In the genomic region with DNA sequence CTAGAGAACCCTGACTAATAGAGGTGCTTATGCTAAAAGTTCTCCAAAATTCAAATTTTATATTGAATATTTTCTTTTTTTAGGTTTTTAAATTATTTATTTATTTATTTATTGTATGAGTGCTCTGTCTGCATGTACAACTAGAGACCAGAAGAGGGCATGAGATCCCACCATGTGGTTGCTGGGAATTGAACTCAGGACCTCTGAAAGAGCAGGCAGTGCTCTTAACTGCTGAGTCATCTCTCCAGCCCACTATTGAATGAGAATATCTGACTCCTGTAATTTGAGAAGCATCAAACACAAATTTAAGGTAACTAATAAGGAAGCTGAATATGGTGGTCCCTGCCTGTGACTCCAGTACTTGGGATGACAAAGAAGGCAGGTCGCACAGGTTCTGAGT, we compare ENCODE assay signal across 9 mouse cellular contexts. TPM values are rescaled to one million over a fixed set of nuclear protein-coding genes. Genes with fewer than 3 reads are reported as not detected.
A peak's percentile ranks its signal among the peaks of the same experiment; 100 is the strongest.
DNase-seq lines count a peak whose midpoint lies in the region; ATAC-seq and TF ChIP-seq lines count a peak whose summit lies in the region.
"Had no signal": no experiment of that assay in that cellular context is flagged by ENCODE, and none has a peak within 500 bp of the region (broad histone marks: within the 10 kb centered on the region; RNA-seq: fewer than 3 reads in every experiment).

No protein-coding gene starts in this region.

- no peaks in the 10 kb centered on the region for H3K36me3 ChIP-seq in kidney, adult 2 months (ENCODE audit: control insufficient read depth, insufficient read depth, low read length)
- H3K36me3 ChIP-seq in kidney, embryonic 14.5 days (ENCODE audit: control insufficient read depth, insufficient read depth, low read length) = no peaks in the 10 kb centered on the region
- no peaks in the 10 kb centered on the region for H3K36me3 ChIP-seq in forebrain, embryonic 12.5 days (replicated peaks)
- H3K36me3 ChIP-seq: limb, embryonic 13.5 days had no signal

- H3K4me3 ChIP-seq in kidney, adult 2 months (ENCODE audit: insufficient read depth, low read depth, low read length) = no peak overlapping the region
- H3K4me3 ChIP-seq in kidney, embryonic 14.5 days (ENCODE audit: low read length) = no peak overlapping the region
- no peak overlapping the region for H3K4me3 ChIP-seq in forebrain, embryonic 12.5 days (replicated peaks)
- H3K4me3 ChIP-seq: limb, embryonic 13.5 days had no signal

- 88% methylated on average over 1 of the region's 1 CpGs for WGBS in kidney, adult 2 months
- 86% methylated on average over 1 of the region's 1 CpGs for WGBS in kidney, embryonic 14.5 days
- 93% methylated on average over 1 of the region's 1 CpGs for WGBS in forebrain, embryonic 12.5 days

- ATAC-seq in kidney, embryonic 14.5 days (ENCODE audit: low FRiP score, low TSS enrichment) = no peak
- ATAC-seq in megakaryocyte progenitor cell, adult 5-6 weeks (replicated peaks; ENCODE audit: poor library complexity) = peak; percentile 80
- ATAC-seq in forebrain, embryonic 12.5 days (ENCODE audit: low FRiP score) = no peak

- H3K27me3 ChIP-seq in kidney, adult 2 months (replicated peaks; ENCODE audit: control insufficient read depth, insufficient read depth, low read length) = no peaks in the 10 kb centered on the region
- no peaks in the 10 kb centered on the region for H3K27me3 ChIP-seq in kidney, embryonic 14.5 days (ENCODE audit: control insufficient read depth, insufficient read depth, low read length)
- H3K27me3 ChIP-seq in forebrain, embryonic 12.5 days = no peaks in the 10 kb centered on the region
- H3K27me3 ChIP-seq: limb, embryonic 13.5 days had no signal

- H3K27ac ChIP-seq in kidney, adult 2 months (ENCODE audit: insufficient read depth, low read depth, low read length) = no peak overlapping the region
- no peak overlapping the region for H3K27ac ChIP-seq in kidney, embryonic 14.5 days (ENCODE audit: low read depth, low read length)
- no peak overlapping the region for H3K27ac ChIP-seq in forebrain, embryonic 12.5 days
- H3K27ac ChIP-seq: hindbrain, embryonic 14.5 days; limb, embryonic 13.5 days had no signal

- no peaks in the 10 kb centered on the region for H3K9me3 ChIP-seq in kidney, embryonic 14.5 days (ENCODE audit: control insufficient read depth, low read length)
- H3K9me3 ChIP-seq in forebrain, embryonic 12.5 days = no peaks in the 10 kb centered on the region
- H3K9me3 ChIP-seq: limb, embryonic 13.5 days had no signal

- no peak for TF ChIP-seq POLR2A in kidney, adult 2 months (IDR thresholded peaks at IDR 0.05; ENCODE audit: low read depth, low read length)

- H3K9ac ChIP-seq in kidney, embryonic 14.5 days (ENCODE audit: low read depth, low read length) = no peak overlapping the region
- H3K9ac ChIP-seq in forebrain, embryonic 12.5 days = no peak overlapping the region
- H3K9ac ChIP-seq: hindbrain, embryonic 14.5 days; limb, embryonic 13.5 days had no signal

- 0 out of 2 replicates have a peak, but pooled peaks have one; percentile 20 for TF ChIP-seq CTCF in kidney, adult 2 months (conservative IDR thresholded peaks at IDR 0.05; ENCODE audit: insufficient read depth, insufficient read length, low read depth, low read length)

- no peaks in the 10 kb centered on the region for H3K4me1 ChIP-seq in kidney, adult 2 months (ENCODE audit: control insufficient read depth, insufficient read depth, low read length)
- H3K4me1 ChIP-seq in kidney, embryonic 14.5 days (ENCODE audit: control insufficient read depth, insufficient read depth, low read length) = no peaks in the 10 kb centered on the region
- no peaks in the 10 kb centered on the region for H3K4me1 ChIP-seq in forebrain, embryonic 12.5 days
- H3K4me1 ChIP-seq: limb, embryonic 13.5 days had no signal

- peak; percentile 30 for DNase-seq in kidney, adult 2 months
- DNase-seq in ES-CJ7 (ENCODE audit: low read depth, low spot score) (peak; percentile 72), ZHBTc4 (ENCODE audit: low read depth, low spot score) (peak; percentile 67)
- no peak for DNase-seq in right cerebral cortex, postnatal 4 days

- no peak overlapping the region for H3K4me2 ChIP-seq in kidney, embryonic 14.5 days (replicated peaks; ENCODE audit: low read depth, low read length)
- H3K4me2 ChIP-seq in forebrain, embryonic 12.5 days = no peak overlapping the region
- H3K4me2 ChIP-seq: hindbrain, embryonic 14.5 days; limb, embryonic 13.5 days had no signal

RNA-seq across cellular contexts. Expression of gene Clasp1, which starts 20.9 kb away (rescaled TPM):
- polyA plus RNA-seq in kidney, adult 2 months (2012; rRNA removed) = 11.5 and 12.8 TPM in 2 replicates
- polyA plus RNA-seq in kidney, embryonic 14.5 days (2014; fragmentation: Nextera tagmentation; extraction: Ambion mirVana) = 51.8 and 70.0 TPM in 2 replicates
- total RNA-seq in megakaryocyte progenitor cell, adult 5-6 weeks (2015) = 45.0 and 56.3 TPM in 2 replicates
- 45.9 and 51.3 TPM in 2 replicates for total RNA-seq in megakaryocyte progenitor cell, adult 5-6 weeks (2017)
- polyA plus RNA-seq in forebrain, embryonic 12.5 days (2016; fragmentation: Nextera tagmentation; extraction: Ambion mirVana) = 146 and 158 TPM in 2 replicates

RNA-seq across cellular contexts. Expression of gene Nifk, which starts 46.3 kb away (rescaled TPM):
- polyA plus RNA-seq in kidney, adult 2 months (2012; rRNA removed) = 5.4 and 8.2 TPM in 2 replicates
- polyA plus RNA-seq in kidney, embryonic 14.5 days (2014; fragmentation: Nextera tagmentation; extraction: Ambion mirVana) = 95.9 and 105 TPM in 2 replicates
- total RNA-seq in megakaryocyte progenitor cell, adult 5-6 weeks (2015) = 159 TPM in 2 replicates
- total RNA-seq in megakaryocyte progenitor cell, adult 5-6 weeks (2017) = 131 and 137 TPM in 2 replicates
- 80.1 and 80.8 TPM in 2 replicates for polyA plus RNA-seq in forebrain, embryonic 12.5 days (2016; fragmentation: Nextera tagmentation; extraction: Ambion mirVana)

RNA-seq across cellular contexts. Expression of gene Tsn, which starts 56.4 kb away (rescaled TPM):
- 47.4 and 48.2 TPM in 2 replicates for polyA plus RNA-seq in kidney, adult 2 months (2012; rRNA removed)
- 346 and 384 TPM in 2 replicates for polyA plus RNA-seq in kidney, embryonic 14.5 days (2014; fragmentation: Nextera tagmentation; extraction: Ambion mirVana)
- total RNA-seq in megakaryocyte progenitor cell, adult 5-6 weeks (2015) = 64.5 and 65.2 TPM in 2 replicates
- 74.9 and 83.6 TPM in 2 replicates for total RNA-seq in megakaryocyte progenitor cell, adult 5-6 weeks (2017)
- polyA plus RNA-seq in forebrain, embryonic 12.5 days (2016; fragmentation: Nextera tagmentation; extraction: Ambion mirVana) = 433 and 438 TPM in 2 replicates
